Mouse (Mus musculus) macrophage (primary cell): Measurements from ENCODE around the gene Fbxo31. TPM values are rescaled to one million over a fixed set of nuclear protein-coding genes. Genes with fewer than 3 reads are reported as not detected.
A peak's percentile ranks its signal among the peaks of the same experiment; 100 is the strongest.

Source experiments
- H3K27ac ChIP-seq: fragments of 350-480 bp; formaldehyde crosslinking; 2 replicates; pipeline ENCODE4 v1.9.0; 2021
- H3K36me3 ChIP-seq: fragments of 350-480 bp; formaldehyde crosslinking; 2 replicates; pipeline ENCODE4 v1.9.0; 2021; ENCODE audit errors: inconsistent target
- H3K4me3 ChIP-seq: fragments of 350-480 bp; formaldehyde crosslinking; 2 replicates; pipeline ENCODE4 v1.9.0; 2021; ENCODE audit errors: inconsistent target
- H3K79me2 ChIP-seq: fragments of 350-480 bp; formaldehyde crosslinking; 2 replicates; pipeline ENCODE4 v1.9.0; 2021; ENCODE audit errors: inconsistent target
- WGBS: methylation state at CpG from one replicate; pipeline ENCODE4 v1.1.7; 2026; ENCODE audit warnings: inconsistent platforms; ENCODE audit not compliant: missing documents; 5-methylcytosine and 5-hydroxymethylcytosine counted together
- polyA plus RNA-seq: library from polyadenylated mRNA; stranded (reverse); fragments of 250-400 nt; gene quantifications from 3 replicates; pipeline ENCODE4 v1.2.4, GENCODE M21; 2018; ENCODE audit warnings: inconsistent platforms
- total RNA-seq, 78 experiments: library from RNA; depleted of rRNA; stranded (reverse); fragments of 250-400 nt; gene quantifications; 1 replicate in 9 of 78; 2 replicates in 24 of 78; 3 replicates in 43 of 78; 4 replicates in 2 of 78; pipeline ENCODE4 v1.2.4; 2018; ENCODE audit warnings: inconsistent platforms in 56 of 78

Fbxo31 gene
- total RNA-seq (2018; cell fraction: chromatin; rRNA removed): 10 to 100 TPM in 7 of 26 experiments, 1 to 10 TPM in 16, under 1 TPM in 3; 0.17 to 16.4 (median 4.8) TPM
- 1 to 10 TPM; 2.6 to 8.9 (median 5.7) TPM for total RNA-seq (2018; cell fraction: cytosol; rRNA removed)
- total RNA-seq (2018; cell fraction: nucleus; rRNA removed): 10 to 100 TPM in 3 of 26 experiments, 1 to 10 TPM in 22, under 1 TPM in 1; 0.98 to 15.3 (median 5.2) TPM
- 3.7 to 7.2 TPM (median 6.6 TPM) in 3 replicates for polyA plus RNA-seq

DNA sequence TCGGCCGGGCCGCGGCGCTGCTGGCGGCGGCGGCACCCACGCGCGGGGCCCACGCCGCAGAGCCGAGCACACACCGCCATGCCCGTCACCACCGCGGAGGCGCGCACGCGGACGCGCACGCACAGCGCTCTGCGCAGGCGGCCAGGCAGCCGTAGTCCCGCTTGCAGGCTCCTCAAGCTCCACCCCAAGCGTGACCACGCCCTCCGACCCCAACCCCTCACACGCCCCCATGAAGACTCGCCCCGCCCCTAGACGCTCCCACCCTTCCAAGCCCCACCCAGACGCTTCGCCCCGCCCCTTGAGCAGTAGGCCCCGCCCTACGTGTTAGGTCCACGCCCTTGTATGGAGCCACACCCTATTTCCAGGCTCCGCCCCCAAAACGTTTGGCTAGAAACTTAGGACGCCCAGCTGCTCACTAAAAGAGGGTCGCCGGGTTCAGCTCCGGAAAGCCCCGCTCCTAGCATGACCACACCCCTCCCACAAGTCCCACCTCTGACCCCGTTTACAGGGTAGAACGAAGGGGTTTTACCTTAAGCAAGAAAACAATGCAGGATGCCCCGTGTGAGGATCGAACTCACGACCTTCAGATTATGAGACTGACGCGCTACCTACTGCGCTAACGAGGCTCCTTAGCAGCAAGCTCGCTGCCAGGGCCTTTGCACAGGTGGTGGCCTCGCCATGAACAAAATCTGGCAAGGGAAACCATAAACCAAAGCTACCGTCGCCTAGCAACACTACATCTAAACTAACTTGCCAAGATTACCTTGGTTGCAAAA, at the start of gene Fbxo31:
Gene Fbxo31, minus strand, starts transcription at position 131 of the 776 bp plus-strand sequence.
- WGBS: 3% methylated on average over 56 of the region's 63 CpGs
- Histone ChIP-seq H3K27ac (no peak within 1 kb of the TSS), H3K36me3 (no peaks in the 10 kb centered on the region), H3K79me2 (peaks cover 39% of the 10 kb centered on the region), H3K4me3 (peak within 1 kb of the TSS; percentile 75)

DNA sequence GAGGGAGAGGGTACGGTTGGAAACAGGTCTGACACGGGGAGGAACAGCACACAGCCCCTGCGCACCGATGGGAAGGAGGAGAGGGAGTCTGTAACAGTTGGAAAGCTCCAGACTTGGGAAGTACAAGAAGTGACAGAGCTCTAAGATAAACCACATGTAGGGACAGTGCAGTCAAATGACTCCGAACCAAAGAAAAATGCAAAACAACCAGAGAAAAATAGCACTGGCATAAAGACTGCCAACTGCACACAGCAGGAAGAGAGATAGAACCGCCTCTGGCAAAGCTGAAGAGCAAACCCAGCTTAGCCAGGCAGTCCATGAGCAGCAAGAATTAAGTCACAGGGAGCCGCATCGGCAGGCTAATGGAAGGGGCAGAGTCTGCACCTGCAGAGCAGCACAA, 44.4 kb upstream of the Fbxo31 start:
- 91% methylated on average over 8 of the region's 8 CpGs for WGBS
- H3K36me3 ChIP-seq: no peaks in the 10 kb centered on the region
- H3K79me2 ChIP-seq: no peaks in the 10 kb centered on the region
- H3K27ac ChIP-seq: no peak overlapping the region
- no peak overlapping the region for H3K4me3 ChIP-seq

DNA sequence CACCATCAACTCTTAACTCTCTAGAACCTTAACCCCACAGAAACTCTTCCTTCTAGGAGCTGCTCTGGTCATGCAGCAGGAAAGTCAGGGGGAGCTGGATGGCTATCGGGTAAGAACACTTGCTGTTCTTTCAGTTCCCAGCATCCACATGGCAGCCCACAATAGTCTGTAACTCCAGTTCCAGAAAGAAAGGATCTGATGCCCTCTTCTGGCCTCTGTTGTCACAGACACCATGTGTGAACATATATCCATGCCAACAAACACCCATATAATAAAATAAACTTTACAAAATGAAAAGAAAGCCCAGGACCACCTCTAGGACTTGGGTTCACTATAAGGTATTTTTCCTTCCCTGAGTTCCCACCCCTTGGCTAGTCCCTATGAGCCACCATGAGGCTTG, 43.3 kb upstream of the Fbxo31 start:
- Histone ChIP-seq H3K36me3 (no peaks in the 10 kb centered on the region), H3K27ac (no peak overlapping the region), H3K79me2 (no peaks in the 10 kb centered on the region), H3K4me3 (no peak overlapping the region)
- 62% methylated on average over 1 of the region's 1 CpGs for WGBS

DNA sequence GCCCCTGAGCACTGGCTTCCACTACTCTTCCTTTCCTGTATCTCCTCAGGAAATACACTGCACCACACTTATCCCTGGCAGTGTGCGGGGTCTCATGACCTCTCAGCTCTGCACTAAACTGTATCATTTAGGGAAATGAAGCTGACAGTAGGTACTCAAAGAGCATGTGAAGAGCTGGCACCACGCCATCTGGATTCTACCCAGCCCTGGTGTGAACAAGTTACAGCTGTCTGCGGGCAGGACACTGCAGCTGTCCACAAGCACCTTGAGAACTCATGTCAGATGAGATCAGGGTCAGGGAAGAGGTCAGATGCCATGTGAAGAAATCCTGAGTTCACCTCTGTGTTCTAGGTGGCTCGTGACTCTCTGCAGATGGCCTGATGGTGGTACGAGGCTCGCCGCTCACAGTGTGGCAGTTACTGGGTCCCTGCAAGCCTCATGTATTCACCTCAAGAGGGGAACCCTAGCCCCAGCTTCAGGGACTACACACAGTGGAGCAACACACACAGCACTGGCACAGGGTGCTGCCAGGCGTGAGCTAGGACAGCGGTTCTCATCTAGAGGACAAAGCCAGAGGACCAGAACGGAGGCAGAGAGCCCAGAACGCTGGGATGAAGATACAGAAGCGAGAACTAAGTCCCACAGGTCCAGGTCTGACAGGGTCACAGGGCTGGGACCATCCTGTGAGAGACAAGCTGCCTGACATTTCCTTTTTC, 42.4 kb upstream of the Fbxo31 start:
- H3K27ac ChIP-seq: no peak overlapping the region
- no peaks in the 10 kb centered on the region for H3K79me2 ChIP-seq
- no peak overlapping the region for H3K4me3 ChIP-seq
- 92% methylated on average over 11 of the region's 12 CpGs for WGBS
- no peaks in the 10 kb centered on the region for H3K36me3 ChIP-seq

DNA sequence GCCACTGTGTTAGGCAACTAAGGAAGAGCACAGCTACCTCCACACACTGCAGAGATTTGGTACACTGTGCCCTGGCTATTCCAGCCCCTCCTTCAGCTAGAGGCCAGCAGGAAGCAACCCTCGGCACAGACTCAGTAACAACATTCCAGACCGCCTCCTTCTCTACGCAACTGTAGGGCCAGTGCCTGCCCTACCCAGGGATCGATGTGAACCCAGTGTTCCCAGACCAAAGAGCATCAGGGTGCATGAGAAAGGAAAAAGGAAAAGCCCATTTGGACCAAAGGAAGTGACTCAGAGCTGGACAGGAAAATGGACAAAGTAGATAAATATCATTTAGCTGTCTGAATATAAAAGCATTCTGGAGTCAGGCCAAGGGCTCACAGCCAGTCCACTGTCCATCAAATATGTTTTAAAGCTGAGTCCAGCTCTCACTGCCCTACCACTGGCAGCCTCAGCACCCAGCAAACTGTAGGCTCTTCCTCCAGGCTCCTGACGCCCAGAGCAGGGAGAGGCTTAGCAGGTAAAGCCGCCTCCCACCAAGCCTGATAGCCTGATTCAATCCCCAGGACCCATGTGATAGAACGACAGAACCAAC, 40.9 kb upstream of the Fbxo31 start:
- H3K79me2 ChIP-seq: no peaks in the 10 kb centered on the region
- 65% methylated on average over 7 of the region's 7 CpGs for WGBS
- H3K36me3 ChIP-seq: no peaks in the 10 kb centered on the region
- H3K27ac ChIP-seq: no peak overlapping the region
- no peak overlapping the region for H3K4me3 ChIP-seq

DNA sequence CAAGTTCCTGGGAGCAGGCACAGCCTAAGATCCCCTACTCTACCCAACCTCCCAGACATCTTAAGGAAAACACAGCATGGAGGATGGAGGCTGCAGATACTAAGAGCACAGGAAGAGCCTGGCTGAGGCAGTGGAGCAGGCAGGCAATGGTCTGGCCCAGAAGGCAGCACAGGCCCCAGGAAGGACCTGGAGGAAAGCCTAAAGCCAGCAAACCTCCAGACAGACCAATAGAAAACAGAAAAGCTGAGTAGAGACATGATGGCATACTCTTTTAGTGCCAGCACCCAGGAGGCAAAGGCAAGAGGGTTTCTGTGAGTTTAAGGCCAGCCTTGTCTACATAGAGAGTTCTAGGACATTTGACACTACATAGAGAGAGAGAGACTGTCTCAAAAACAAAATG, 34.8 kb upstream of the Fbxo31 start:
- Histone ChIP-seq H3K79me2 (no peaks in the 10 kb centered on the region), H3K4me3 (no peak overlapping the region), H3K27ac (no peak overlapping the region), H3K36me3 (no peaks in the 10 kb centered on the region)

DNA sequence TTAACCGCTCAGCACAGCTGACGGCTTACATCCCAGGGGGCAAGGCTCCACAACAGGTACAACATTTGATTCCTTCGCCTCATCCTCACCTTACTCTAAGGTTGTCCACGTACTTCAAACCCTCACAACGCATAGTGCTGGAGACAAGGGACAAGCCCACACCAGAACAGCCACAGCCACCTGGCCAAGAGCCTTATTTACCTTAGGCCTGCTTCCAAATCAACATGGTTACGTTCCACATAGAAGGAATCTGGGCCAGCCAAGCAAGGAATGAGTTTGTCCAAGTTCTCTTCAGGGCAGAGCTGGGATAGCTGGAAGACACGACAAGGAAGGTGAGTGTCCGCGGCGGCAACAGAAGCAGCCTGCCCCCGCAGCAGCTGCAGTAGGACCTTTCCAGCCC, 31.3 kb upstream of the Fbxo31 start:
- Histone ChIP-seq H3K4me3 (no peak overlapping the region), H3K36me3 (no peaks in the 10 kb centered on the region), H3K79me2 (no peaks in the 10 kb centered on the region), H3K27ac (no peak overlapping the region)
- 94% methylated on average over 11 of the region's 11 CpGs for WGBS

DNA sequence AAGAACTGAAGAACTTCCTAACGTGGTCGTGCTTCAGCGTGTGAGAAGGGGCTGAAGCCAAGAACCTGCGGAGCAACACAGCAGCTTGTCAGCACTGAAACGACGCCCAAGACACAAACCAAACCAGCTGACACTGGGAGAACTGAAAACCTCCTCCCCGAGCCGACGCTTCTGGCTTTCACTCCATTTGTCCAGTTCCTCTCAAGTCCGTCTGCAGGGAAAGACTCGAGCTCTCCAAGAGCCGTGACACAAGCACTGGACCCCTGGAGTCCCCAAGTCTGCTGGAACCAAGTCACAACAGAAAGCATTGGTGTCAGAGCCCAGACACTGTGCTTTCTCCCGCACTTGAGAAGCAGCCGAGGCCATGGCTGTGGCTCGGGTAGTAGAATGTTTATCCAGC, 30.6 kb upstream of the Fbxo31 start:
- Histone ChIP-seq H3K79me2 (no peaks in the 10 kb centered on the region), H3K4me3 (no peak overlapping the region), H3K36me3 (no peaks in the 10 kb centered on the region), H3K27ac (no peak overlapping the region)
- WGBS: 93% methylated on average over 15 of the region's 15 CpGs

DNA sequence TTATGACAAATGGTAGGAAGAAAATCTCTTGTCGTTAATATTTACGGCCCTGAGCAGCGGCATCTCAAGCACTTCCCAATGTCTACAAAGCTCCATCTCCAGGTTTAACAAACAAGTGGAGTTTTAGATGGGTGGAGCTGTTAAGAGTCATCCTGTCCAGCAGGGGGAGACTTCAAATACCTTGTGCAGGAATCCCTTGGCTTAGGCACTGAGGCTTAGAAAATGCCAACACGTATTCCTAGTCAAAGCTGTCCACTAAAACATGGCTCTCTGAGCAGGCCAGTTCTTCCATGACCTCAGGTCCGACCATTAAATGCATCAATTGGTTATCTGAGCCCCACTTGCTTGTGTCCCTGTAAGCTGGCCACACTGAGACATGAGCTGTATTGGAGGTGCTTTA, 29.1 kb upstream of the Fbxo31 start:
- 92% methylated on average over 5 of the region's 5 CpGs for WGBS
- no peak overlapping the region for H3K27ac ChIP-seq

DNA sequence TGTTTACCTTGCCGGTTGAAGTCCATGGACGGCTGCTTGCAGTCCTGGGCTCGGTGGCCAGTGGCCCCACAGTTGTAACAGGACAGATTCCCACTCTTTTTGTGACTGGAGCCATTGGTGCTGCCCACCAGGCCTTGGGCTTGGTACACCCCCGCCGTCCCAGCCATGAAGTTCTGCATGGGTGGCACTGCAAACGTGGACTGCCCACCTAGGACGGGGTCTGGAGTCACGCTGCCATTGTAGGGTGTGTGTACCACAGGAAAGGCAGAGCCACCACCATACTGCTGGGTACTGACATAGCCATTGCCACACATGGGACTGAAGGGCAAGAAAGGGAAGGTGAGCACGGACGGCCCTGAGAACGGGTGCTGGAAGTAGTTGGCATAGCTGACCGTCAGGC, 25.2 kb upstream of the Fbxo31 start:
- Histone ChIP-seq H3K36me3 (no peaks in the 10 kb centered on the region), H3K79me2 (no peaks in the 10 kb centered on the region), H3K4me3 (no peak overlapping the region), H3K27ac (no peak overlapping the region)
- 93% methylated on average over 12 of the region's 12 CpGs for WGBS

More for the DNA sequence above, 29.1 kb upstream of the Fbxo31 start:
- Histone ChIP-seq H3K79me2 (no peaks in the 10 kb centered on the region), H3K36me3 (no peaks in the 10 kb centered on the region), H3K4me3 (no peak overlapping the region)

DNA sequence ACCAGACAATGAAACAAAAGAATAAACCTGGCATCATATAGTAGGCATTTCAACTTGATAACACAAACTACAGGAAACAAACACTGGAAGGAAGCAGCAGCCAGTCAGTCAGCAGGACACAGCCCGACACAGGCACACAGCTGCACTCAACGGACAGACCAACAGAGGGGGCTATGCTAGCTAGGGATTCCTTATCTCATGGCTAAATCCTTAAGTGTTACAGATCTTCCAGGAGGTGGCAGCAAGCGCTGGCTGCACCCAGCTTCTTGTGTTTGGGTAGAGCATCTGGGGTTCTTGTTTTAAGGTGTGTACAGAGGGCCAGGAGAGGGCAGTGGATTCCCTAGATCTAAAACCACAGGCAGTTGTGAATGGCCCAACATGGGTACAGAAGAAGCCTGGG, 24.3 kb upstream of the Fbxo31 start:
- 14% methylated on average over 3 of the region's 3 CpGs for WGBS
- Histone ChIP-seq H3K4me3 (no peak overlapping the region), H3K36me3 (peaks cover 3% of the 10 kb centered on the region; the same call in 1 of the 2 replicates), H3K27ac (no peak overlapping the region), H3K79me2 (no peaks in the 10 kb centered on the region)

DNA sequence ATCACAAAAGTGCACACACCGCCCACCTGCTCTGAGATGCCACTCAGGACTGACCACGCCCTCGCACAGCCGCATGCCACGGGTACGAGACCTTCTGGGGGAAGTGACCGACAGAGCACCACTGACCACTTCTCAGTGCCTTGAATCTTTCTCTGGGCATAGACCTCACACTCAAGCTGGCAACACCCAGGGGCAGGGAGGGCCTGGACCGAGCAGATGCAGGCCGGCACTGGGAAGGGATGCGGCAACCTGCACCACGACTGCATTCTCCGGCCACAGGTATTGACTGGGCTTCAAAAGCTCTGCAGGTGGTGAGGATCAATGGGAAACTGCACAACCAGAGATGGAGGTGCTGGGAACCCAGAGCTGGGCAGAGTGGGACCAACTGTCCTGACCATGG, 23.8 kb upstream of the Fbxo31 start:
- Histone ChIP-seq H3K36me3 (peaks cover 8% of the 10 kb centered on the region; the same call in 1 of the 2 replicates), H3K4me3 (no peak overlapping the region), H3K27ac (no peak overlapping the region), H3K79me2 (no peaks in the 10 kb centered on the region)
- 92% methylated on average over 12 of the region's 12 CpGs for WGBS

DNA sequence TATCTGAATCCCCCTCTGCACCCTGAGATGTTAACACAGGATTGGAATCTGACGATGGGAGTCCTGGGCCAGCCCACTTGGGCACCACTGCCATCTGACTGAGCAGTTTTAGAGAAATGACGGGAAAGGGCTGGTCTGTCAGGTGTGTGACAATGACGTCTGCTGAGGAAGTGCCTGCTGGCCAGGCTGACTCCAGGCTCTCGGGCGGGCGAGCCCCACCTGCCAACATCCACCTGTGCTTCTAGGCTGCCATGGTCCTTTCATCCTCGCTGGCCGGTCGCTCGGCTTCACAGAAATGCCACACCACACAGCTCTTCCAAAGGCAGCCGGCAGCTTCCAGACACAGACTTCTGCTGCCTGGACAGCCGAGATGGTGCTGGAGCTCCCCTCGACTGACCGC, 21.2 kb upstream of the Fbxo31 start:
- no peak overlapping the region for H3K4me3 ChIP-seq
- H3K36me3 ChIP-seq: peaks cover 27% of the 10 kb centered on the region
- peaks cover 5% of the 10 kb centered on the region; the same call in 1 of the 2 replicates for H3K79me2 ChIP-seq
- no peak overlapping the region for H3K27ac ChIP-seq
- 95% methylated on average over 13 of the region's 14 CpGs for WGBS

DNA sequence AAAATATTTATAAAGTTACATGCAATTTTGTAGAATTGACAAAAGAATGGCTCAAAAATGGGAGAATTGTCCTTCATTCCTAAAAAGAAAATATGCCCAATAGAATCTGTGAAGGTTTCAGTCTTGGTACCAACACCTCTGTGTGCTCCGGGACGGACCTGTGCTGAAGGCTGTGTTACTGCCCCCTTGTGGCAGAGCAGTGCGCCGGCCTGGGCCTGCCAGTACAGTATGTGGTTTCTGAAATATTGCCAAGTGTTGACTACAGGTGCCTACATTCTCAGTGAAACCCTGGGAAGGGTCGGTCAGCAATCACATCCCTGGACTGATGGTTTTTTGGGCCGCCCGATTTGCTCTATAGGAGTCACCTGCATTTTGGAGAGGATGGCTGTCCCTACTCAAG, 20.3 kb upstream of the Fbxo31 start:
- WGBS: 27% methylated on average over 7 of the region's 7 CpGs
- H3K79me2 ChIP-seq: peaks cover 15% of the 10 kb centered on the region
- H3K27ac ChIP-seq: no peak overlapping the region
- peaks cover 36% of the 10 kb centered on the region for H3K36me3 ChIP-seq
- H3K4me3 ChIP-seq: no peak overlapping the region

DNA sequence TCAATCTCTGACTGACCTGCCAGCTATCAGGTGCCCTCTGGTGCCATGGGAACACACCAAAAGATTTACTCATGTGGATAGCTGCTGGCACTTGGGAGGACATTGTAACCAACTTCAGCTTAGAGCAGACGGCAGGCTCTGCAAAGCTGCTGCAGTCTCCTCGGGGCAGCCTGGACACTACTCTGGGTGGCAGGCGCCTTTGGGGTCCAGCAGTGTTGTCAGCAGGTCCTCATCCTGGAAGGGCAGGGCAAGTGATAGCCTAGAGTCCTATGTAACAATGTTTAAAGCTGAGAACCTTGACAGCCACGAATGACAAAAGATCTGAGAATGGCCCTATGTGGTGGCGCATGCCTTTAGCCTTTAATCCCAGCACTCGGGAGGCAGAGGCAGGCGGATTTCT, 19.6 kb upstream of the Fbxo31 start:
- H3K4me3 ChIP-seq: no peak overlapping the region
- peaks cover 22% of the 10 kb centered on the region for H3K79me2 ChIP-seq
- peaks cover 43% of the 10 kb centered on the region for H3K36me3 ChIP-seq
- WGBS: 95% methylated on average over 7 of the region's 7 CpGs
- H3K27ac ChIP-seq: no peak overlapping the region
